Mouse (Mus musculus): ENCODE measurements around the gene Tns1.

DNA sequence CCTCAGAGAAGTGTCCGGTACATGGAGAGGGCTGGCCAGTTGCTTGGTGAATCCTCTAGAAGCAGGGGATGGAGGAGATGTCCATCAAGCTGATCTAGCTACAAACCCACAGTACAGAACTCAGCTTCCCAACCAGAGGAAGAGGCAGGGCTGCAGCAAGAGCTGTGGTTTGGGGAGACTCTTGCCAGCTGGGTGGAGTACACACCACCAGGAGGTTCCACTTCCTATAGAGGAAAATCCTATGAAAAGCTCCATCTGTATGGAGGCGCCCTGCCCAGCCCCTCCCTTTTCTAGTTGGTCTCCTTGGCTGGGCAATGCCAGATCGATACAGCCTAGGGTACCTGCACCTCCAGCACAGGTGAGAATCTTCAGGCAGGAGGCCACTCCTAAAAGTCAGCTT is 57.7 kb downstream of the Tns1 start:
- no peak for TF ChIP-seq POLR2A (IDR thresholded peaks at IDR 0.05; ENCODE audit: insufficient read depth, low read length)
- TF ChIP-seq CTCF (IDR thresholded peaks at IDR 0.05; ENCODE audit: low read depth, low read length): no peak

Measured in ES-Bruce4 (cell line).